Mouse (Mus musculus): ENCODE results near the gene Ggps1.

DNA sequence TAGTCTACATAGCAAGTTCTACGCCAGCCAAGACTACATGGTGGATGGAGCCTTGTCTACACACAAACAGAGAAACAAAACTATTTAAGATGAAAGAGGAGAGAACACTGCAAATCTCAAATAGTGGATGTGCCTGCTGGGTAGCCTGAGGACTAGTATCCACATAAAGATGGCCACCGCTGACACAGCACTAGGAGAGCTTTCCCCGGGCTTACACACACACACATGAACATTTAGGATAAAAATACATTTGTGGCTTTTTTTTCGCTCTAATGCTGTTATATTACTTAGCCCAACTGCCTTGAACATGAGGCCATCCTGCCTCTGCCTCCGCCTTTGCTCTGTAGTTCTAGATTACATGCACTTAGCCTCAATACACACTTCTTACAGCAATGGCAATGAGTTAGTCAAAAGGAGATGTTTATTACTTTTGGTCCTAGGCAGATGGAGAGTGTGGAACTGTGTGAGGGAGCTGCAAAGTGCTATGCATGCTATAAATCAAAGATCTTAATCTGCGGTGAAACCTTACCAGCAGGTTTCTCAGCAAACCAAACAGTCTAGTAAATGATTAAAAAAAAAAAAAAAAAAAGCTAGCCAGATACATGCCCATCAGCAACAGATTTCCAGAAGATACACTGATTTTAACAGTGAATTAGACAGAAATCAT, 37.0 kb downstream of the Ggps1 start:
- TF ChIP-seq MYOD1 (IDR thresholded peaks at IDR 0.05; ENCODE audit: control insufficient read depth in 1 of 3, insufficient read length in 2 of 3, low read depth in 2 of 3) (no peak), TCF12 (IDR thresholded peaks at IDR 0.05; ENCODE audit: insufficient read depth, poor library complexity, severe bottlenecking) (no peak), POLR2A (IDR thresholded peaks at IDR 0.05; ENCODE audit: insufficient read length, low read depth) (no peak), SRF (IDR thresholded peaks at IDR 0.05; ENCODE audit: control insufficient read depth, insufficient read length, low read depth) (no peak)
